Mouse (Mus musculus) heart, adult 11 months (tissue): ENCODE results near the gene Snrnp35.
A peak's percentile ranks its signal among the peaks of the same experiment; 100 is the strongest.
"Not testable (repeated sequence)": the region's sequence is repeated elsewhere in the genome, so short reads cannot be mapped to it uniquely, and the experiment has no call there.

Experiments
- DNase-seq: peaks from one replicate; pipeline ENCODE4 v3.0.0; 2022

Gene Snrnp35

DNA sequence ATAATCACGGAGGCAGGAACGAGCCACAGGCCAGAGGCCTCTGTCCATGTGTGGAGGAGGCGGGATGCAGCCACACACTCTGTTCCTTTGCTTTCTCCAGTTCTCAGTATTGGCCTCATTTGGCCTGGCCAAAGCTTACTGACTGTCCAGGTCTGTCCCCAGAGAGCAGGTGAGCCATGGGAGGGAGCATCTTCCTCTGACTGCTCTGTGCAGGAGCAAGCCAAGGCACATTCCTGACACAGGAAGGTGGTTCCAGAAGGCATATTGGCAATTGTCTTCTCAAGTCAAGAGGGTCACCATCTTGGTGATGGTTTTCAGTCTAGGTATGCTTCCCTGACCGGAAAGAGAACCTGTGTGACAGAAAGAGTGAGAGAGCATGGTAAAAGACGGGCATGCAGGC is 19.5 kb upstream of the Snrnp35 start:
- DNase-seq = no peak

DNA sequence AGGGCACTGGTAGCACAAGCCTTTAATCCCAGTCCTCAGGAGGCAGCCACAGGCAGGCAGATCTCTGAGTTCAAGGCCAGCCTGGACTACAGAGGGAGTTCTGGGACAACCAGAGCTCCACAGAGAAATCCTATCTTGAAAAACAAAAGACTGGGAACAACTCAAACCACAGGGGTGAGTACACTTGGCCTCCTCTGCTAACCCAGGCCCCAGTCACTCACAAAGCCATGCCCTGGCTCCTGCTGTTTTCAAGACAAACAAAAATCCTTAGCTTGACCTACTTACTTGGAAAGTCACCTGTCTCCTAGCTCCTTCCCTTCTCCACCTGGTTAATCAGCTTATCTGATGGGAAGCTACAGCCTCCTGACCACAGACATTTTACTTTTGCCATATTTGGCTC is 18.0 kb upstream of the Snrnp35 start:
- DNase-seq = no peak

DNA sequence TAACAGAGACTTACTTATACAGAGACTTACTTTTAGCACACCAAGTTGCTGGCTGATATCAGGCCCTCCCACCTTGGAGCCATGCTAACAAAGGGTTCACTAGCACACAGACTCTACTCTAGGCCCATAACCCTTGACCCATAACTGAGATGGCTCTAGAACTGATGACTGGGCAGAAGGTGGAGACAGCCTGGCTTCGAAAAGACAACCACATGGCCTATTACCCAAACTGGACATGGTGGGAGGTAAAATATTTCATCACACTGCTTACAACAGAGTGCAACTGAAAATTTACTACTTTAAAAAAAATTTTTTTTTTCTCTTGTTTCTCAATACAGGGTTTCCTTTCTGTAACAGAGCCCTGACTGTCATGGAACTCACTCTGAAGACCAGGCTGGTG is 15.2 kb upstream of the Snrnp35 start:
- no peak for DNase-seq

DNA sequence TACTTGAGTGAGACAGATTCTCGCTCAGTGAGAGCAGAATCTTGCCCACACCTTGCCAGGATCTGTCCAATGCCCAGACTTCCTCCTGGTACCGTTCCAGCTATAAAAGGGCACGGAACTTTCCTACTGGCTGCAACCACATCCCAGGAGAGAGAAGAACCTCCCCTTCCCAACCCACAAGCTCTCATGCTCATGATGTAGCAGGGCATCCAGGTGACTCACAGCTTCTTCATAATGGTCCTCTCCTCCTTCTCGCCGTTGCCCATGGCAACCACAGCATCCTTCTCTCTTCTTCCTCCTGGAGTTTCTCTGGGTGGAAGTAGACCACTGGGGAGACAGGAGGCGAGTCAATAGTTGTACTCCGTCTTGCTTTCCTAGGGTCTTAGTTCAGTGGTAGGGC is 14.6 kb upstream of the Snrnp35 start:
- DNase-seq = no peak

DNA sequence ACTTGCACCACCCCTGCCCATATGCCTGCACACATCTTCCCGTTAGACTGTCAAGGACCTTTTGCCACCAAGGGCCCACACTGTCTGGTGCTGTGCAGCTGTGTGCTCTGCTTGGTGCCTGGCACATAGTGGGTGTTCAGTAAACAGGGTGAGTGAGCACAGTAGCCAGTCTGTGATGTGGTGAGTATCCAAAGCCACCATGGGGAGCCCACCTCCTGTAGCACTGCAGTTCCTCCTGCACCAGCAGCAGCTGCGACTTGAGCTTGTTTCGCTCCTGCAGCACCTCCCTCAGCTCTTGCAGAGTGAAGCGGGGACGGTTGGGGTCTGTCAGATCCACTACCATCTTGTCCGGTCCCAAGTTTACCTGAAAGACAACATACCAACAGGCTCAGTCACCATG is 13.4 kb upstream of the Snrnp35 start:
- DNase-seq = no peak

DNA sequence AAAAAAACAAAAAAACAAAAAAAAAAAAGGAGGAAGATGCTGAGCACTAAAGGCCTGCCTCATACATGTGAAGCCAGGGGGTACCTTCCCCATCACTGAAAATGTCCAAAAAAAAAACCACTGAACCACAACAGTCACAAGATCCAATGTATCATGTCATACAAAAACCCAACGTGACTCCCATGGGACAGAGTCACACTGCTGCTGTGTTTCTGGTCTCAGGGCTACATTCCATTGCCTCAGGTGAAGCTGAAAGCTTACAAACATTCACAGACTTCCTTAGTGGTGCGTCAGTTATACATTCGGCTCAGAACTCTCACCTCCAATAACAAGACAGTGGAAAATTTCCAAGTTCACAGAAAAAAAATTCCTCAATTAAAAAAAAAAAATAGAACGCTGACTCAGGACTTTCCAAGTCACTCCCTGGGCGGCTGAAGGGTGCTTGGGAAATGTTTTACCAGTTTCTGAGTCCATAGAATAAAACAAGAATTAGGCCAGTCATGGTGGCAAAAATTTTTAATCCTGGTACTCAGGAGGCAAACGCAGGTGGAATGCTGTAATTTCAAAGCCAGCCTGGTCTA is 12.3 kb upstream of the Snrnp35 start:
- DNase-seq = no peak

DNA sequence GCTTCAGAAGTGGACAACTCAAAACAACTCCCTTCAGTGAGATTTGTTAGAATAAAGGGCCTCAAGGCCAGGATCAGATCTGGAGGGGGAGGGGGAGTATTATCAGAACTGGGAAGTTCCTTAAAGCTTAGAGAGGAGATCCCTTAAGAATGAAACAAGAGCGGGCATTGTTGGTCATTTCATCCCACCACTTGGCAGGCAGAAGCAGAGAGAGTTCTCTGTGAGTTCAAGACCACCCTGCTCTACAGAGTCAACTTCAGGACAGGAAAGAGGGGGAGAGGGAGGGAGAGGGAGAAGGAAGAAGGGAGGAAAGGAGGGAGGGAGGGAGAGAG is 4.1 kb upstream of the Snrnp35 start:
- peak; percentile 90 for DNase-seq

DNA sequence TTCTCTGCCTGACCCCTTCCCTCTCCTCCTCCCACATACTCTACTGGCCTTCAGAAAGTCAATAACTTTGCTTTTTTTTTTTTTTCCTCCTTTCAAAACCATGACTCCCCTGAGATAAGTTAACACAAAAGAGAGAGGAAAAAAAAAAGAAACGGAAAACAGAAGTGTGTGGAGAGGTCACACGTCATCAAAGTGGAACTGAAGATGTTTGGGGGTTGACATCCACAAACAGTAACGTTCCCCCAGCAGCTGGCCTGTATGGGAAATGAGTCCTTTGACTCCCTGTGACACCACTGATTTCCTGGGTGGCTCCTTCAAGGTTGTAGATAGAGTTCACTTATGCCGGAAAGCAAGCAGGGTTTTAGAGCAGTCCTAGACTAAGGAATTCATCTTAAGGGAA is 2.8 kb upstream of the Snrnp35 start:
- peak; percentile 90 for DNase-seq

DNA sequence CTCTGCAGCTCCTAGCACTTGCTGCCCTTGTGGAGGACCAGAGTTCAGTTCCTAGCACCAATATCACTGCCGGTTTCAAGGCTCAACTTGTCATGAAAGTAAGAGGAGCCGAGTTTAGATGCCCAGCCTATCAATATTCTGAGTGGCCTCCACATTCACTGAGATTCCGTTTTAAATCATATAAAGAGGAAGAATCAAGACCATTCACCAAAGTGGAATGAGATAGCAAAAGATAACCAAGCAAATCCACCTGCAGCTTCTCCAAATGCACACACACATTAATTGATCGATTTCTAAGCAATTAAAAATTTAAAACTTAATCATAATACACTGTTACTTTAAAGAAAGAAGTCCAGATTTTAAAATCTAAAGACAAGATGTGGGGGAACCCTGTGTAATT is 1.2 kb upstream of the Snrnp35 start:
- no peak for DNase-seq

DNA sequence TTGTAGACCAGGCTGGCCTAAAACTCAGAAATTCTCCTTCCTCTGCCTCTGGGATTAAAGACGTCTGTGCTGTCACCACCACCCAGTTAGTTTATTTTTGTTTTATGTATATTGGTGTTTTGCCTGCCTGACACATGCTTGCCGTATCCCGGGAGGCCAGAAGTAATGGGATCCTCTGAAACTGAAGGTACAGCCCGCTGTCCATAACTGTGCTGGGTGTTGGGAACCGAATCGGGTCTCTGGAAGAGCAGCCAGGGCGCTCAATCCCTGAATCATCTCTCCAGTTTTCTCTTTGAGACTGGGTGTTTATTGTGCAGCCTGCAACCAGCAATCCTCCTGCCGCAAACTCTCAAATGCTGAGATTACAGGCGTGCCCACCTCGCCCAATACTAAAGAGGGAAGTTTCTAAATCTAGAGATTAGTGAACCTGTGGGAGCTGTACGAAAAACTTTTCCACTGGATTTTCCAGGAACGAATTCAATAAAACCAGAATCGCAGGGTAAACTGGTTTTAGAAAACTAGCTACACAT is 433 bp upstream of the Snrnp35 start:
- peak; percentile 92 for DNase-seq

DNA sequence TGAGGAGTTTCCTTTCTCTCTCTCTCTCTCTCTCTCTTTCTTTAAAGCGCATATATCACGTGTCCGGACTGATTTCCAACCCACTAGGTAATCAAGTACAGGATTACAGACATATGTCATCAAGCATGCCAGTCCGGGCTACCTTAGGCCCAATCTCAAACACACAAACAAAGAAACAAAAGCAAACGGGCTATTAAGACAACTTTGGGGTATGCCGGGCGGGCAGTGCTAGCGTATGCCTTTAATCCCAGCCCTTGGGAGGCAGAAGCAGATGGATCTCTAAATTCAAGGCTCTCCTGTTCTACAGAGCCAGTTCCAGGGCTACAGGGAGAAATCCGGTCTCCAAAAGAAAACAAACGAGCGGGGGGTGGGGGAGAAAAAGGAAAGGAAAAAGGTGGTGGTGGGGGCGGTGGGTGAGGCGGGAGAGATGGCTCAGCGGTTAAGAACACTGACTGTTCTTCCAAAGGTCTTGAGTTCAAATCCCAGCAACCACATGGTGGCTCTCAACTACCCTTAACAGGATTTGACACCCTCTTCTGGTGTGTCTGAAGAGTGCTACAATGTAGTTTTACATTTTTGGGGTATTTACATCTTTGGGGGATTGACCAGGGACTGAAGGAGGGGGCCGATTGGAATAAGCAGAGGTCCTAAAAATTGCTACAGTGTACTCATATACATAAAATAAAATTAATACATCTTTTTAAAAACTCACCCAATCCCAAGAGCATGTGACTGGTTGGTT is 892 bp downstream of the Snrnp35 start:
- DNase-seq = no peak

DNA sequence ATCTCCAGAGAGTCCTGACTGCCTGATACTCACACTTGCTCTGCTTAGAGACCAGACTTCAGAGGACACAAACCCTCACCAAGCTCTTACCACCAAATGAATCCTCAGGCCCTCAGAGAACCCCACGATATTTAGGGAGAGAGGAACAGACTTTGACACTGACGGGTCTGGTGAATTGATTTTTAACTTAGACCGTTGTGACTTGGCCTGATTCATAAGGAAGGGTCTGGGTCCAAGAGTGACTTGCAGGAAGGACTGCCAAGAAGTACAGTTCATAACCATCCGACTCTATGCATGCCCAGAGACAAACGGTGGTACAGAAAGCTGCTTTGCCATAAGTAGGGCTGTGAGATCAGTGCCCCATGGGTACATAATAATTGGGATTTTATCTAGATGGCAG is 2.7 kb downstream of the Snrnp35 start:
- DNase-seq = no peak

DNA sequence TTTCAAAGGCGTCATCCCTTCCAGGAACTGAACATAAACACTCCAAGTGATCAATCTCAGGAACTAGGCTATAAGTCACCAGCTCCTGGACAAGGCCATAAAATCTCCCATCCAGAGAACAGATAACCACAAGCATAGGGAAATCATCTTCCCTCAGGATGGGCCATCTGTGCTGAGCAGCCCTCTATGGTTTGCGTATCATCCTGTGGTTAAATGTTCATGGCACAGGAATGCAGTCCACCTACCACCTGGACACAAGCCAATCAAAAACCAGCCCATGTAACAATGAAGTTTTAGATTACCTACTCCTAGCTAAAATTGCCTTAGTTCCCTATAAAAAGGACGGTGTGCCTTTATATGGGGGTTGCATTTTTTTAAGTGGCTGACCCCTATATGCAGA is 6.0 kb downstream of the Snrnp35 start:
- no peak for DNase-seq

DNA sequence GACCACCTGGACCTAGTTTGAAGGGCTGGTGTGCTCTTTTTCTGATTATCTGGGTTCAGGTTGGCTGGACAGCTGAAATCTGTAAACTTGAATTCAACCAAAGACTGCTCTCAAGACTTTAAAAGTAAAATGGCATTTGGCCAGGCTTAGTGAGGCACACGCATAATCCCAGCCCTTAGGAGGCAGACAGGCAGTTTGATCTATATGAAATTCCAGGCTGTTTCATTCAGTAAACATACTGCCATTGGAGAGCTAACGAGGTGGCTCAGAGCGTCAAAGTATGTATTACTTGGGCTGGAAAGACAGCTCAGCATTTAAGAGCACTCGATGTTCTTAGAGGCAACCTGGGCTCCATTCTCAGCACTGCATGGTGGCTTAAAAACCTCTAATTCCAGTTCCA is 8.8 kb downstream of the Snrnp35 start:
- no peak for DNase-seq

DNA sequence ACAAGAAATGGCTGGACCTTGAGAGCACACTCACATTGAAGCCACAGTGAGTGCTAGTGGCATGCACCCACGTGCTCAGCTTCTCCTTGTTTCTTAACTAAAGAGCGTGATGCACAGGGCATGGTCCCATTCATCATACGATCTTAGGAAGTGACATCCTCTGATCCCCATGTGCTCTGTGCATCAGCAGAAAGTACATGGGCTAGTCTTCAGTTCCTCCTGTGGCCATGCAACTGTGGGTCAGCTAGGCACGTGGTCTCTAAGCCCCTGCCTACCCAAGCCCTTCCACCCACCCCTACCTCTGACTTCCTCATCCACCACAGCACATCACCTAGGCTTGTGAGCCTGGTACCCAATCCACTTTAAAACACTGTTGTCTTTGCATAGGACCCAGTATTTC is 9.7 kb downstream of the Snrnp35 start:
- no peak for DNase-seq

DNA sequence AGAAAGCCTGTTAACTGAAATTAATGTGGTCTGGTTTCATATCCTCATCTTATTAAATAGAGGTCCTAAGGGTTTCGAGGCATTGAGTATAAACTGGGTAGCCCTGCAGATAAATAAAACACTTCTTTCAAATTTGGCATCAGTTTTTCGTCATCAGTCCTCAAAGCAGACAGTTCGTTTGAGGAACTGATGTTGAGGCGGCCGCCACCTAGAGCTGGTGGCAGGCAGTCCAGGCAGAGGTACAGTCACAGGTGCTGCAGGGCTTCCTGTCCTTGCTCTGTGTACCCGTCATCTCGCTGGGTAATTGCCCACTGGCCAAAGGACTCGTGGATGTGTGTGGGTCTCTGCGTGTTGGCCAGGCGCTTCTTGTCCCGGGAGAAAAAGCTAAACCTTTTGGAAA is 10.5 kb downstream of the Snrnp35 start:
- DNase-seq = no peak

DNA sequence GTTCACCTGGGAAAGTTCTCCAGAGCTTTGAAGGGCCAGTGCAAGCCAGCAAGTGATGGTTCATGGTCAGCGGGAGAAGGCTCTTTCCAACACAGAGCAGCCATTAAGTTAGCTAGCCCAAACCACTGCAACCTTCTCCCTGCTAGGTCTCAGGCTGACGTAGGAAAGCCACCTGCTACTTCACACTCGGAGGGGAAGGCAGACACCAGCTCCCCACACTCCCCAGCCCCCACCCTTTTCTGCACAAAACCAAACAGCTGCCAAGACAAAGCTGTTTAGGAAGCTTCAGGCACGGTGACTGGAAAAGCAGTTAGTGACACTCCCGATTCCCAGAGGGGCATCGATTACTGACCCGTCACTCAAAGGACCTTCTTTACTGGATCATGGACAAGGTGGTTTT is 12.6 kb downstream of the Snrnp35 start:
- DNase-seq = no peak

DNA sequence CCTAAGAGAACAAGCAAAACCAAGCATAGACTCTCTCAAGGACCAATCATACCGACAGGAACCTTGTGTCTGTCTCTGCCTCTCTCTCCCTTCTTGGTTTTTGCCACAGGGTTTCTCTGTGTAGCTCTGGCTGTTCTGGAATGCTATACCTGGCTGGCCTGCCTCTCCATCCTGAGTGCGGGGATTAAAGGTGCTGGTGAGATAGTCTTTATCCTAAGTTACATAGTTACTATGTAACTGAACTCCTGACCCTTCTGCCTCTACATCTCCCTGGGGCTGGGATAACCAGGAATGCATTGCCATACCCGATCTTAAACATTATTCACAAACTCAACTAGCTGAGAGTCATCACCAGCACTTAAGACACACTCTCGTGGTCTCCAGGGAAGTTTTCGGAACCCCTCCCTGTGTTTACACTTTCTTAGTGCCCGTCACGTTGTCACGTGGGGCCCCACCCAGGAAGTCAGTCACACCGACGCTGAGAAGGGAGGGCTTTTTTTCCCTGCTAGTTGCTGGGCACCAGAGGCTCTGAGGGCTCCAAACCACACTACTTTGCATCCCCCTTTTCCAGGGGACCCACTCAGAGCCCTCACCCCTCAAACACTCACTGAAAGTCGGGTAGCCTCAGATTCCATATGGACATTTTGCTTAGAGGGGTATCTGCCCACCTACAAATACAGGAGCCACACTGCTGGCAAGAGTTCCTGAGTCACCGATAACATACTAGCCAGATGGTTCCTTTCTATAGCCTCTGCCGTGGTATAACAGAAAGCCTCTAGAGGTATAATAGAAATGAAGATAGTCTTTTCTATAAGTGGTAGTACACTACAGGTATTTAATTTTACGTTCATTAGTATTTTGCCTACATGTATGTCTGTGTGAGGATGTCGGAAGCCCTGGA is 13.9 kb downstream of the Snrnp35 start:
- no peak for DNase-seq

DNA sequence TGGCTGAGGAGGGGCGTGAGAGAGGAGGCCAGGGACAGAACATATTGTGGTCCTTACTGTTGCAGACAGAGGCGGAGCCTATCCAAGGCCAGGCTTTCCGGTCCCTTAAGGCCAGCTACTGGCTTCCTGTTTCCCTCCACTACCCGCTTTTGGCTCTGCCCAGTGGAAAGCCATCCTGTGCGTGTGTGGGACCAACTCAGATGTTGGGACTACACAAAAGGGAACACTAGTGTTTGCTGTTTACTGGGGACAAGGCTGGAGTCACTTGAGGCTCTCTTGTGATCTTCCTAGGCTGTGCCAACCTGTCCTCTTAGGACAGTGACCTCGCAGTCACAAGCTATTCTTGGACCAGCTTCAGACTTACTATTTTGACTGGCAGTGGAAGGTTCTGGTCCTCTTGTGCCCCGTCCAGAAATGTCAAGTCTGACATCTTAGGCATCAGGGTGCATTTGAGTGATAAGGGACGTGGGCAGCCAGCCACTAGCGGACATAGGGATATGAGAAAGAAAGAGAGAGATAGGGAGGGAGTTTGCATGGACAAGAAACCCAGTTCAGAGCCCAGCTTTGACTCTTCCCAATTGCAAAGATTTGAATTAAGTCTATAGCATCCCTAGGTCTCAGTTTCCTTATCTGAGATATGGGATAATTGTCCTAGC is 15.4 kb downstream of the Snrnp35 start:
- peak; percentile 99 for DNase-seq

DNA sequence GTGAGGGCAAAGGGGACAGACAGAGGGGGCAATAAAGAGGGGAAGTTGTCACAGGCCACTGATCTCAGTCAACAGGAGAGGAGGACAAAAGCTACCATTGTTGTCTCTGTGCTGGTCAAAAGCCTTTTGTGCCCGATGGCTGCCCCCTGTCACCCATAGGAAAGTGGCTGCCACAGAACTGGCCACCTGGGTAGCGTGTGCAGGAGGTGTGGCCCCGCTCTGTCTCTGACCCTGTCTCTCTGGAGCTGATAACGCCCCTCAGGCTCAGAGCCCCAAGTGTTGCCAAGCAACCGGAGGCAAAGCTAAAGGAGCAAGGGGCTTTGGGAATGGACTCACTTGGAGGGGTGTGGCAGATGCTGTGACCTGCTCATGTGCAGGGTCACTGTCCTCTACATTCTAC is 16.1 kb downstream of the Snrnp35 start:
- no peak for DNase-seq

DNA sequence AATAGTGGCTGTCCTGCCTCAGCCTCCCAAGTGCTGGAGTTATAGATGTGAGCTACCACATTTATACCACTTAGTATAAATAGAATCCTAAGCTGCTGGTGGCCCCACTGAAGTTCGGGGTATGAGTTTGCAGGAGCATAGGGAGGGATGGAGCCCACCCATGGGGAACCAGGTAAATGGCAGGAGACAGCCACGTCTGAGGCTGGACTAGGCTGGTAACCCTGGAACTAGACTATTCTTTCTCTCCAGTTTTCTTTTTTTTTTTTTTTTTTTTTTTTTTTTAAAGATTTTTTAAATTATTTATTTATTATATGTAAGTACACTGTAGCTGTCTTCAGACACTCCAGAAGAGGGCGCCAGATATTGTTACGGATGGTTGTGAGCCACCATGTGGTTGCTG is 17.1 kb downstream of the Snrnp35 start:
- not testable (repeated sequence) for DNase-seq

DNA sequence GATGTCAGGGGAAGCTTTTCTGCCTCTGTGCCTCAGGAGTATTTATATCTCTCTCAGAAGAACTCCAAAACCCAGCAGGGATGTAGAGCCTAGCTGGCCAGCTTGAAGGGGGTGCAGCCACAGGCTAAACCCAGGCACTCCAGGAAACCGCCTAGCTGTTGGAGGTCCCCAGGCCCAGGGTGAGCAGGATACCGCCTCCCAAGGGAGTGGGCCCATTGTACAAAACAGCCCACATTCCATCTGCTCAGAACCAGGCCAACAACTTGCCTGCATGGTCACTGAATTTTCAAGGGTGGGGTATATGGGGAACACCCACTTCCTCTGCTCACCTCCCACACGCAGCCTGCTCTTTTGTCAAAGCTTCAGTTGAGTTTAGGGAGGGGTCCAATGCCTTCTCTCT is 17.6 kb downstream of the Snrnp35 start:
- DNase-seq = peak; percentile 98

DNA sequence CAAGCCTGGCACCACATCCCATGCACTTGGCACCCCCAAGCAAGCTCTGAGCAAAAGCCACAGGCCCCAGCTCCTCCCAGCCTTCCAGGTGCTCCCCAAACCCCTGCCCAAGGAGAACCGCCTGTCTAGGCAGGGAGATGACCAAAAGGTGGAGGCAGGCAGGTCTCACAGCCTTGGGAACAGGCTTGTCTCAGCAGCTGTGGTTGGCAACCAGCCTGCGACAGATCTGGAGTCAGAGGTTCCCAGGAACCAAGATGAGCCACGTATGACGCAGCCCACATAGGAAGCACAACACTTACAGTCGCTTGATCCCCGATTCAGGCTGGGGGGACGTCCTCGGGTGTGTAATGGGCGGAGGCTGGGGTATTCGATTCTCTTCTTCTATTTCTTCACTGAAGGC is 18.6 kb downstream of the Snrnp35 start:
- DNase-seq = no peak
